In genomic region chr2:52577700-52578099, GRCm38 (mm10) we compare ENCODE assay signal across 24 mouse cellular contexts.
DNase-seq lines count a peak whose midpoint lies in the region; ATAC-seq and TF ChIP-seq lines count a peak whose summit lies in the region.
"Had no signal": no experiment of that assay in that cellular context is flagged by ENCODE, and none has a peak within 500 bp of the region (broad histone marks: within the 10 kb centered on the region; RNA-seq: fewer than 3 reads in every experiment).

No protein-coding gene starts in this region.

- WGBS in neural tube, embryonic 15.5 days: 88% methylated on average over 4 of the region's 4 CpGs

- TF ChIP-seq CTCF in gastrocnemius, adult 2 months (IDR thresholded peaks at IDR 0.05): no peak

- H3K27me3 ChIP-seq in neural tube, embryonic 15.5 days (replicated peaks): no peaks in the 10 kb centered on the region
- H3K27me3 ChIP-seq: embryonic facial prominence, embryonic 12.5 days; embryonic facial prominence, embryonic 15.5 days had no signal

- peak overlapping the region; percentile 64; the same call in 1 of the 2 replicates for H3K27ac ChIP-seq in gastrocnemius, adult 2 months
- no peak overlapping the region for H3K27ac ChIP-seq in neural tube, embryonic 15.5 days (replicated peaks)
- H3K27ac ChIP-seq: embryonic facial prominence, embryonic 12.5 days; embryonic facial prominence, embryonic 15.5 days; hindbrain, embryonic 14.5 days; hindbrain, postnatal 0 days had no signal

- no peak overlapping the region for H3K4me3 ChIP-seq in gastrocnemius, adult 2 months
- no peak overlapping the region for H3K4me3 ChIP-seq in neural tube, embryonic 15.5 days (replicated peaks)
- H3K4me3 ChIP-seq: embryonic facial prominence, embryonic 12.5 days; embryonic facial prominence, embryonic 15.5 days had no signal

- no peak overlapping the region for H3K4me2 ChIP-seq in neural tube, embryonic 15.5 days
- H3K4me2 ChIP-seq: embryonic facial prominence, embryonic 12.5 days; embryonic facial prominence, embryonic 15.5 days; heart, embryonic 11.5 days; hindbrain, embryonic 14.5 days had no signal

- H3K4me1 ChIP-seq in neural tube, embryonic 15.5 days: peaks cover 7% of the 10 kb centered on the region; the same call in 1 of the 2 replicates
- H3K4me1 ChIP-seq: embryonic facial prominence, embryonic 12.5 days had no signal

- no peak for DNase-seq in gastrocnemius, adult 2 months
- DNase-seq in gastrocnemius, adult 8-10 months (ENCODE audit: low spot score in 2 of 2): no peak
- peak; percentile 7 for DNase-seq in A20 (ENCODE audit: low read depth, low spot score)
- DNase-seq: adrenal gland, adult 8-10 months; adrenal gland, postnatal 25 days; B cell, adult 2 months; cerebellum, adult 18-20 months; cerebellum, adult 9-10 months; cerebellum, postnatal 14 days; forebrain, postnatal 0 days; gastrocnemius, postnatal 10 days; gastrocnemius, postnatal 36 days; heart, adult 11 months had no signal

- no peak overlapping the region for H3K9ac ChIP-seq in neural tube, embryonic 15.5 days (replicated peaks)
- H3K9ac ChIP-seq: embryonic facial prominence, embryonic 12.5 days; embryonic facial prominence, embryonic 15.5 days; forebrain, postnatal 0 days; hindbrain, embryonic 14.5 days had no signal

- H3K9me3 ChIP-seq in neural tube, embryonic 15.5 days (replicated peaks): no peaks in the 10 kb centered on the region
- H3K9me3 ChIP-seq: embryonic facial prominence, embryonic 12.5 days; embryonic facial prominence, embryonic 15.5 days had no signal

- intact Hi-C loops in gastrocnemius, adult 2 months (cut with DNase I): loop anchor here (5.0 kb wide), 1 partner anchor 140 kb away; no protein-coding TSS in a partner anchor

- ATAC-seq in common myeloid progenitor, adult 5-6 weeks (replicated peaks; ENCODE audit: low read depth, poor library complexity, severe bottlenecking): 0 out of 2 replicates have a peak, but pooled peaks have one; percentile 32
- no peak for ATAC-seq in neural tube, embryonic 15.5 days (ENCODE audit: low FRiP score)
- no peak for ATAC-seq in activated CD4-positive, CD25-positive, alpha-beta regulatory T cell, adult 4 months
- ATAC-seq: forebrain, embryonic 14.5 days; forebrain, postnatal 0 days; hindbrain, postnatal 0 days; inflammation-experienced regulatory T-cells, adult 6 months; intestine, embryonic 16.5 days had no signal

- no peaks in the 10 kb centered on the region for H3K36me3 ChIP-seq in neural tube, embryonic 15.5 days
- H3K36me3 ChIP-seq: embryonic facial prominence, embryonic 12.5 days; embryonic facial prominence, embryonic 15.5 days had no signal
